Mouse (Mus musculus): Measurements from ENCODE around the gene Fcrl5.

Gene Fcrl5

DNA sequence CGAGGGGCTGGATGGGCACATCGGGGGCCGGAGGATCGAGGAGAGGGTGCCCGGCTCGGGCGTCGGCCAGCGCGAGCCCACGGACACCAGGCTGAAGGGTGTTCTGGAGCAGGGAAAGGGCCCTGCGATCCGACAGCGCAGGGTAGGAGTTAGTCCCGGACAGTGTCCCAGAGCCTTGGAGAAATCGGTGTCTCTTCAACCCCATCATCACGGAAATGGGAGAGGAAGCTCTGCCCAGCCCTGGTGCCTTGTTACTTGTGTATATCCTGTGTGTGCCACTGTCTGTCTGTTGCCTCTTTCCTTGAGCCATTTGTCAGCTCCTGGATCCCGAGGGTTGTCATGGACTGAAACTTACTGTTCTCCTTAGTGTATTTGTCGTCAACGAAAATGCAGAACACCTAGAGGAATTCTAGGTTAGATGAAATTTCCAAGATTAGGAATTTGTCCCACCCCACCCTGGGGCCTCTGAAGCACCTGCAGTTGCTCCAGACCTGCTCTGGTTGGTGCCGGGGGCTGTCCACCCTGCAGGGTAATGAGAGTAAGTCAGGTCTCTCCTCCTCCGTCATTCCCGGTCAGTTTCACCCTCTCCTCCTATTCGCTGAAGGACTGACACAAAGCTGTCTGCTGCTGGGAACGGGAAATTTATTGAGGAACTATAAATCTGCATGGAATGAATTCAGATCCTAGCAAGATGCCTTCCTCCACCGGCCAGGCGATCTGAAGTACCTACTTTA lies 90.4 kb downstream of the Fcrl5 start:
- in situ Hi-C loops (cut with MboI; ENCODE audit: low sequenced_read_pairs): no loop called here

DNA sequence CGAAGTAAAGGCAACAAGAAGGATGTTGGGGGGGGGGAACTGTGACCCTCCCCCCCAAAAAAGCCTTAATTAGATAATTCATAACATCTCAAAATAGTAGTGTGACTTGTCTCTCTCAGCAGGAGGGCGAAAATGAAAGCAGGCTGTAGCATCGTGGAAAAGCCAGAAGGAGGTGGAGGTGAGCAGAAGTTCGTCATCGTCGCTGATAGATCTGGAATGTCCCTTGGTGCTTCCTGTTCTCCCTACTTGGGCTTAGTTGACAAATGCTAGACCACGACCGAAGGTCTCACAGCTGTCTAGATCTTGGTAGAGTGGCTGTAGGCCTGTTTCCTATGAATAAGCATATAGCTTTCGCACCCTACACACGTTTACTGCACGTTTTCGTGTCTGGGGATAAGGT lies 91.6 kb downstream of the Fcrl5 start:
- in situ Hi-C loops (cut with MboI; ENCODE audit: low sequenced_read_pairs): no loop called here

GRCm38 (mm10) chr3:87528021-87528420 lies 92.4 kb downstream of the Fcrl5 start:
- in situ Hi-C loops (cut with MboI; ENCODE audit: low sequenced_read_pairs): no loop called here

- in situ Hi-C loops (cut with MboI; ENCODE audit: low sequenced_read_pairs): no loop called here
These were observed 93.3 kb downstream of the Fcrl5 start for GRCm38 (mm10) chr3:87528841-87529240.

DNA sequence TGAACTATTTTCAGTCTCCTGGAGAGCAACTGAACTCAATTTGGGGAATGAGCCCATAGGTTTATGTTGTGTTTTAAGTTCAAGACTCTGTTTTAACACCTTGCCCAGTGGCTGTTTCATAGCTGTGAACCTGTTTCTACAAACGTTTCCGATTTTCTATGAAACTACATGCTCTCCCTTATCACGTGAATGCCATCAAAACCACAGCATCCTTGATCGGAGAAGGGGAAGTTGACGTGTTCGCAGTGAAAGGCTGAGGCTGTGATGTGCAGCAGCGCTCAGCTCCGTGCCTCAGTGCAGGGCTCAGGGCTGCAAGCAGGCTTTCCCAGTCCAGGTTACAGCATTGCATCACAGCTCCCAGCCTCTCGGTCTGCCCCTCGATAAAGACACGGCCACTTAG lies 94.0 kb downstream of the Fcrl5 start:
- in situ Hi-C loops (cut with MboI; ENCODE audit: low sequenced_read_pairs): no loop called here

GRCm38 (mm10) chr3:87530234-87530633 lies 94.7 kb downstream of the Fcrl5 start:
- in situ Hi-C loops (cut with MboI; ENCODE audit: low sequenced_read_pairs): no loop called here

DNA sequence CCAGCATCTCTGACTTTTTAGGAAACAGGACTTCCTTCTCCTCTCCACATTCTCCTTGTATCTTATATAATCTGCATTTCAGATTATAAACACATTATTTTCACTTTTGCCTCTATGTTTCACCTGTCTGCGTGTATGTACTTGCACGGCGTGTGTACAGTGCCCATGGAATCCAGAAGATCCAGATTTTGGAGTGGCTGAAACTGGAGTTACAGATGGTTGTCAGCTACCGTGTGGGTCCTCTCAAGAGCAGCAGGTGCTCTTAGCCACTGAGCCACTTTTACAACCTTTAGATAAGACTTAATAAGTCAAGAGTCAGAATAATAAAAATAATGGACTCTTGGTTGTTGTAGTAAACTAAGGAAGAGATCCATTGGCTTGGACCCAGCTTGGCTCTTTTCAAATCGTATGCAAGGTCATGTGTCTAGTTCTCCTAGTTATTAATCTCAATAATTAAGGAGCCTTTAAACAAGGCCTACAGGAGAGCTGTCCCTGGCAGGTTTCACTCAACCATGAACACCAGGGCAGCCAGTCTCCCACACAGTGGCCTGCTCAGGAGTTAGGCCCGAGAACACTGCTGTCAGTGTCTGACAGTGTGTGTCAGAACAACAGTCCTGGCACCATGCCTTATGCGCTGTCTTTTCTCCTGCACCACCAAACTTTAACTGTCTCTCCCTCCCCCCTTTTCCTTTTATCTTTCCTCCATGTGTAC lies 98.2 kb downstream of the Fcrl5 start:
- in situ Hi-C loops (cut with MboI; ENCODE audit: low sequenced_read_pairs): no loop called here

GRCm38 (mm10) chr3:87538034-87538433 lies 102.5 kb downstream of the Fcrl5 start:
- in situ Hi-C loops (cut with MboI; ENCODE audit: low sequenced_read_pairs): no loop called here

DNA sequence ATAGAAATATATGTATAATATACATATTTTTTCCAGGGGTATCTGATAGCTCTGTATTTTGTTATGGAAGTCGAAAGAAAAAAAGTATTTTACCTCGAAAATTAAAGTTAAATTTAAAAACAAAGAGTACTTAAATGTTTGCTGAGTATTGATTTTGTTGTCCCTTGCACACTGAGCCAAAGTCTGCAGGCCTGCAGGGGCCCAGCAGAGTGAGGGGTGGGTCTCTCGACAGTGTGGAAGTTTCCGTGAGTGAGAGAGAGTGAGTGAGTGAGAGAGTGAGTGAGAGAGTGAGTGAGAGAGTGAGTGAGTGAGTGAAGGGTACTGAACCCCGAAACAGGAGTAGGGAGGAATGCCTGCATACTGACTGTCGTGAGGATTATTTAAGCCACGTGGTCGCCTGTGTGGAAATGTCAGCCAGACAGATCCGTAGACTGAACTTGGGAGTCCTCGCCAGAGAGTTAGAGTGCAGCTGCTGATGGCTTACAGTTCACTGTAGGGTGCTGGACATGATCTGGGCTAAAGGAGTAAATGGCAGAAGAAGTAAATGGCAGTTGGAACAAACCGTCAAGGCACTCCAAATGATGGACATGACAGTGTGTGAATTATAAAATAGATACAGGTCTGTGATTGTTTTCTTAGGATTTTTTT lies 104.6 kb downstream of the Fcrl5 start:
- in situ Hi-C loops (cut with MboI; ENCODE audit: low sequenced_read_pairs): no loop called here

- in situ Hi-C loops (cut with MboI; ENCODE audit: low sequenced_read_pairs): no loop called here
These were observed 105.1 kb downstream of the Fcrl5 start for GRCm38 (mm10) chr3:87540714-87541113.

- in situ Hi-C loops (cut with MboI; ENCODE audit: low sequenced_read_pairs): no loop called here
These were observed 107.1 kb downstream of the Fcrl5 start for GRCm38 (mm10) chr3:87542481-87543215.

- in situ Hi-C loops (cut with MboI; ENCODE audit: low sequenced_read_pairs): no loop called here
These were observed 110.0 kb downstream of the Fcrl5 start for GRCm38 (mm10) chr3:87545554-87545953.

GRCm38 (mm10) chr3:87546291-87546721 lies 110.7 kb downstream of the Fcrl5 start:
- in situ Hi-C loops (cut with MboI; ENCODE audit: low sequenced_read_pairs): no loop called here

GRCm38 (mm10) chr3:87549908-87550307 lies 114.3 kb downstream of the Fcrl5 start:
- in situ Hi-C loops (cut with MboI; ENCODE audit: low sequenced_read_pairs): loop anchor here (10.0 kb wide), 1 partner anchor 225 kb away; no protein-coding TSS in a partner anchor
